In genomic region chr6:54164777-54165176, GRCm38 (mm10) we compare ENCODE assay signal across 9 mouse cellular contexts.
A peak's percentile ranks its signal among the peaks of the same experiment; 100 is the strongest.
DNase-seq lines count a peak whose midpoint lies in the region; ATAC-seq lines count a peak whose summit lies in the region.
"Had no signal": no experiment of that assay in that cellular context is flagged by ENCODE, and none has a peak within 500 bp of the region (broad histone marks: within the 10 kb centered on the region; RNA-seq: fewer than 3 reads in every experiment).

No protein-coding gene starts in this region.

- WGBS in neural tube, embryonic 15.5 days, result 54% methylated on average over 4 of the region's 4 CpGs

- no peak for ATAC-seq in neural tube, embryonic 15.5 days (ENCODE audit: low FRiP score)
- no peak for ATAC-seq in erythroid progenitor cell, adult 5-6 weeks (replicated peaks; ENCODE audit: low FRiP score, poor library complexity, severe bottlenecking)

- H3K4me2 ChIP-seq in neural tube, embryonic 15.5 days, result no peak overlapping the region
- H3K4me2 ChIP-seq: embryonic facial prominence, embryonic 13.5 days had no signal

- no peak overlapping the region for H3K27ac ChIP-seq in neural tube, embryonic 15.5 days (replicated peaks)
- H3K27ac ChIP-seq: embryonic facial prominence, embryonic 13.5 days had no signal

- DNase-seq in neural tube, embryonic 10.5 days (ENCODE audit: extremely low spot score, low spot score), result peak; percentile 31
- peak; percentile 31 for DNase-seq in R1 (ENCODE audit: low read depth, low spot score)
- peak; percentile 60 for DNase-seq in cerebellum, adult 8-10 months
- DNase-seq in heart, postnatal 25 days (ENCODE audit: low spot score), result peak; percentile 17
- peak; percentile 59 for DNase-seq in left cerebral cortex, postnatal 4 days
- peak; percentile 39 for DNase-seq in ovary, postnatal 36 days (ENCODE audit: low spot score)

- H3K36me3 ChIP-seq in neural tube, embryonic 15.5 days, result no peaks in the 10 kb centered on the region
- H3K36me3 ChIP-seq: embryonic facial prominence, embryonic 13.5 days had no signal

- no peaks in the 10 kb centered on the region for H3K9me3 ChIP-seq in neural tube, embryonic 15.5 days (replicated peaks)
- H3K9me3 ChIP-seq: embryonic facial prominence, embryonic 13.5 days had no signal

- no peaks in the 10 kb centered on the region for H3K27me3 ChIP-seq in neural tube, embryonic 15.5 days (replicated peaks)
- H3K27me3 ChIP-seq: embryonic facial prominence, embryonic 13.5 days had no signal

- H3K9ac ChIP-seq in neural tube, embryonic 15.5 days (replicated peaks), result no peak overlapping the region
- H3K9ac ChIP-seq: embryonic facial prominence, embryonic 13.5 days had no signal

- H3K4me1 ChIP-seq in neural tube, embryonic 15.5 days, result peaks cover 4% of the 10 kb centered on the region; the same call in 1 of the 2 replicates

- H3K4me3 ChIP-seq in neural tube, embryonic 15.5 days (replicated peaks), result no peak overlapping the region
- H3K4me3 ChIP-seq: embryonic facial prominence, embryonic 13.5 days had no signal

- intact Hi-C loops in heart, postnatal 25 days (cut with DNase I), result loop anchor here (1.0 to 5.0 kb wide), 3 partner anchors 129 to 382 kb away; no protein-coding TSS in a partner anchor
- intact Hi-C loops in left cerebral cortex, postnatal 4 days (cut with DNase I), result no loop called here
